Mouse (Mus musculus) heart, embryonic 16.5 days (tissue): ENCODE data around the gene Ckm. TPM values are rescaled to one million over a fixed set of nuclear protein-coding genes. Genes with fewer than 3 reads are reported as not detected.

Experiments used
- ATAC-seq: fragments of 200-750 bp; cut with Nextera tagmentation; replicated peaks from 2 replicates; pipeline ENCODE4 v1.8.0; 2017; ENCODE audit warnings: moderate number of reproducible peaks; ENCODE audit not compliant: insufficient read depth, low FRiP score; ENCODE audit errors: extremely low read depth
- H3K27ac ChIP-seq: fragments of 300-500 bp; sonication (generic); 2 replicates; pipeline ENCODE4 v1.5.1; 2014; ENCODE audit warnings: mild to moderate bottlenecking, low read length, control low read depth, moderate library complexity
- H3K27me3 ChIP-seq: fragments of 300-500 bp; sonication (generic); 2 replicates; pipeline ENCODE4 v1.6.1; 2014; ENCODE audit warnings: low read length, mixed read lengths; ENCODE audit not compliant: control insufficient read depth, insufficient read depth
- H3K36me3 ChIP-seq: fragments of 300-500 bp; sonication (generic); 2 replicates; pipeline ENCODE4 v1.6.1; 2014; ENCODE audit not compliant: control insufficient read depth, insufficient read depth
- H3K4me1 ChIP-seq: fragments of 300-500 bp; sonication (generic); 2 replicates; pipeline ENCODE4 v1.6.1; 2014; ENCODE audit warnings: low read length, mixed read lengths; ENCODE audit not compliant: control insufficient read depth, insufficient read depth
- H3K4me2 ChIP-seq: fragments of 300-500 bp; sonication (generic); 2 replicates; pipeline ENCODE4 v1.6.1; 2014; ENCODE audit warnings: low read depth, mild to moderate bottlenecking, control low read depth, low read length
- H3K4me3 ChIP-seq: fragments of 300-500 bp; sonication (generic); 2 replicates; pipeline ENCODE4 v1.5.1; 2014; ENCODE audit warnings: mild to moderate bottlenecking, control low read depth, low read length
- H3K9ac ChIP-seq: fragments of 300-500 bp; sonication (generic); 2 replicates; pipeline ENCODE4 v1.6.1; 2014; ENCODE audit warnings: low read length, control low read depth
- H3K9me3 ChIP-seq: fragments of 300-500 bp; sonication (generic); replicated peaks from 2 replicates; pipeline ENCODE4 v1.6.1; 2016; ENCODE audit warnings: low read length; ENCODE audit not compliant: control insufficient read depth
- WGBS: fragments of 180-500 bp; shearing (Covaris S2); extraction: QIAGEN DNeasy Blood & Tissue Kit; methylation state at CpG from one replicate; pipeline ENCODE4 v1.1.7; 2014; 5-methylcytosine and 5-hydroxymethylcytosine counted together
- polyA plus RNA-seq: library from polyadenylated mRNA; unstranded; fragments of >200 nt; fragmentation: Nextera tagmentation; extraction: Ambion mirVana; gene quantifications from 2 replicates; pipeline ENCODE4 v1.2.1, GENCODE M21; 2015

Ckm gene
- polyA plus RNA-seq, 1 experiment from 2014 or later = 3,117 TPM

GRCm38 (mm10) chr7:19456628-19457027, 52.1 kb downstream of the Ckm start:
- peak overlapping the region; percentile 96 for H3K4me2 ChIP-seq
- no peak overlapping the region for H3K27ac ChIP-seq
- H3K36me3 ChIP-seq = peaks cover 3% of the 10 kb centered on the region
- peaks cover 24% of the 10 kb centered on the region for H3K4me1 ChIP-seq
- H3K9ac ChIP-seq = no peak overlapping the region; the same call in 1 of the 2 replicates
- H3K27me3 ChIP-seq = no peaks in the 10 kb centered on the region
- ATAC-seq = no peak
- H3K9me3 ChIP-seq = no peaks in the 10 kb centered on the region
- 90% methylated on average over 7 of the region's 7 CpGs for WGBS
- no peak overlapping the region; the same call in 1 of the 2 replicates for H3K4me3 ChIP-seq

GRCm38 (mm10) chr7:19457414-19458071, 53.0 kb downstream of the Ckm start:
- Histone ChIP-seq H3K27me3 (no peaks in the 10 kb centered on the region), H3K4me2 (peak overlapping the region; percentile 96), H3K9me3 (no peaks in the 10 kb centered on the region), H3K4me1 (peaks cover 24% of the 10 kb centered on the region), H3K9ac (peak overlapping the region; percentile 90), H3K36me3 (no peaks in the 10 kb centered on the region), H3K4me3 (peak overlapping the region; percentile 86), H3K27ac (peak overlapping the region; percentile 81)
- 6% methylated on average over 14 of the region's 14 CpGs for WGBS
- no peak for ATAC-seq

GRCm38 (mm10) chr7:19458072-19458486, 53.5 kb downstream of the Ckm start:
- H3K27me3 ChIP-seq = no peaks in the 10 kb centered on the region
- H3K4me1 ChIP-seq = peaks cover 24% of the 10 kb centered on the region
- WGBS = under 1% methylated on average over 29 of the region's 31 CpGs
- peak; percentile 74 for ATAC-seq
- H3K9me3 ChIP-seq = no peaks in the 10 kb centered on the region
- peak overlapping the region; percentile 86 for H3K4me3 ChIP-seq
- H3K9ac ChIP-seq = peak overlapping the region; percentile 90
- no peaks in the 10 kb centered on the region for H3K36me3 ChIP-seq
- H3K4me2 ChIP-seq = peak overlapping the region; percentile 96
- H3K27ac ChIP-seq = peak overlapping the region; percentile 81

- Histone ChIP-seq H3K9ac (peak within 1 kb of the TSS; percentile 90), H3K27me3 (no peaks in the 10 kb centered on the region), H3K9me3 (no peaks in the 10 kb centered on the region), H3K4me2 (peak within 1 kb of the TSS; percentile 96), H3K27ac (peak within 1 kb of the TSS; percentile 81), H3K36me3 (no peaks in the 10 kb centered on the region), H3K4me1 (peaks cover 24% of the 10 kb centered on the region), H3K4me3 (peak within 1 kb of the TSS; percentile 86)
- peak; percentile 90 for ATAC-seq
- 3% methylated on average over 24 of the region's 42 CpGs for WGBS
These were observed 54.1 kb downstream of the Ckm start, which contains the start of gene Mark4 for GRCm38 (mm10) chr7:19458591-19459111. Mark4 (minus strand) TSS chr7:19458821.

- no peak for ATAC-seq
- Histone ChIP-seq H3K4me1 (peaks cover 24% of the 10 kb centered on the region), H3K9ac (peak overlapping the region; percentile 90), H3K4me3 (peak overlapping the region; percentile 86), H3K36me3 (no peaks in the 10 kb centered on the region), H3K27ac (peak overlapping the region; percentile 11), H3K27me3 (no peaks in the 10 kb centered on the region), H3K4me2 (peak overlapping the region; percentile 63), H3K9me3 (no peaks in the 10 kb centered on the region)
- 18% methylated on average over 6 of the region's 6 CpGs for WGBS
These were observed 54.7 kb downstream of the Ckm start for GRCm38 (mm10) chr7:19459144-19459870.

GRCm38 (mm10) chr7:19460500-19460899, 55.9 kb downstream of the Ckm start:
- Histone ChIP-seq H3K27me3 (no peaks in the 10 kb centered on the region), H3K4me3 (no peak overlapping the region), H3K27ac (no peak overlapping the region), H3K9ac (no peak overlapping the region), H3K4me2 (no peak overlapping the region), H3K36me3 (no peaks in the 10 kb centered on the region), H3K9me3 (no peaks in the 10 kb centered on the region), H3K4me1 (peaks cover 28% of the 10 kb centered on the region)
- 67% methylated on average over 1 of the region's 1 CpGs for whole genome bisulfite sequencing
- ATAC-seq = no peak

- Histone ChIP-seq H3K9ac (no peak overlapping the region), H3K4me2 (peak overlapping the region; percentile 28; the same call in 1 of the 2 replicates), H3K4me3 (no peak overlapping the region), H3K4me1 (peaks cover 20% of the 10 kb centered on the region), H3K9me3 (no peaks in the 10 kb centered on the region), H3K36me3 (no peaks in the 10 kb centered on the region), H3K27ac (no peak overlapping the region), H3K27me3 (no peaks in the 10 kb centered on the region)
- ATAC-seq = no peak
- 8% methylated on average over 6 of the region's 6 CpGs for WGBS
These were observed 56.9 kb downstream of the Ckm start for GRCm38 (mm10) chr7:19461488-19461887.

- WGBS = 63% methylated on average over 4 of the region's 4 CpGs
- Histone ChIP-seq H3K4me1 (peaks cover 11% of the 10 kb centered on the region), H3K27ac (no peak overlapping the region), H3K27me3 (no peaks in the 10 kb centered on the region; the same call in 1 of the 2 replicates), H3K36me3 (no peaks in the 10 kb centered on the region), H3K4me3 (no peak overlapping the region), H3K9ac (no peak overlapping the region), H3K4me2 (no peak overlapping the region), H3K9me3 (no peaks in the 10 kb centered on the region)
- no peak for ATAC-seq
These were observed 57.9 kb downstream of the Ckm start for GRCm38 (mm10) chr7:19462443-19462842.

- no peak for ATAC-seq
- H3K4me2 ChIP-seq = no peak within 1 kb of the TSS
- H3K4me1 ChIP-seq = peaks cover 8% of the 10 kb centered on the region
- H3K27ac ChIP-seq = no peak within 1 kb of the TSS
- H3K4me3 ChIP-seq = no peak within 1 kb of the TSS
- H3K36me3 ChIP-seq = no peaks in the 10 kb centered on the region
- 36% methylated on average over 6 of the region's 6 CpGs for whole genome bisulfite sequencing
- H3K9ac ChIP-seq = no peak within 1 kb of the TSS
- H3K27me3 ChIP-seq = no peaks in the 10 kb centered on the region; the same call in 1 of the 2 replicates
- no peaks in the 10 kb centered on the region for H3K9me3 ChIP-seq
These were observed 58.4 kb downstream of the Ckm start, which contains the start of gene Exoc3l2 for GRCm38 (mm10) chr7:19462884-19463381. Exoc3l2 (plus strand) TSS chr7:19463331.
